Mouse (Mus musculus) heart, postnatal 0 days (tissue): Measurements from ENCODE around the gene Dera.

Experiments
- CTCF ChIP-seq: IDR thresholded peaks from 2 replicates; pipeline ENCODE4 v1.5.1; 2016; ENCODE audit warnings: antibody characterized with exemption, control low read depth, low read depth
- EP300 ChIP-seq: IDR thresholded peaks from 2 replicates; pipeline ENCODE4 v1.6.1; 2016; ENCODE audit warnings: antibody characterized with exemption, low read depth

DNA sequence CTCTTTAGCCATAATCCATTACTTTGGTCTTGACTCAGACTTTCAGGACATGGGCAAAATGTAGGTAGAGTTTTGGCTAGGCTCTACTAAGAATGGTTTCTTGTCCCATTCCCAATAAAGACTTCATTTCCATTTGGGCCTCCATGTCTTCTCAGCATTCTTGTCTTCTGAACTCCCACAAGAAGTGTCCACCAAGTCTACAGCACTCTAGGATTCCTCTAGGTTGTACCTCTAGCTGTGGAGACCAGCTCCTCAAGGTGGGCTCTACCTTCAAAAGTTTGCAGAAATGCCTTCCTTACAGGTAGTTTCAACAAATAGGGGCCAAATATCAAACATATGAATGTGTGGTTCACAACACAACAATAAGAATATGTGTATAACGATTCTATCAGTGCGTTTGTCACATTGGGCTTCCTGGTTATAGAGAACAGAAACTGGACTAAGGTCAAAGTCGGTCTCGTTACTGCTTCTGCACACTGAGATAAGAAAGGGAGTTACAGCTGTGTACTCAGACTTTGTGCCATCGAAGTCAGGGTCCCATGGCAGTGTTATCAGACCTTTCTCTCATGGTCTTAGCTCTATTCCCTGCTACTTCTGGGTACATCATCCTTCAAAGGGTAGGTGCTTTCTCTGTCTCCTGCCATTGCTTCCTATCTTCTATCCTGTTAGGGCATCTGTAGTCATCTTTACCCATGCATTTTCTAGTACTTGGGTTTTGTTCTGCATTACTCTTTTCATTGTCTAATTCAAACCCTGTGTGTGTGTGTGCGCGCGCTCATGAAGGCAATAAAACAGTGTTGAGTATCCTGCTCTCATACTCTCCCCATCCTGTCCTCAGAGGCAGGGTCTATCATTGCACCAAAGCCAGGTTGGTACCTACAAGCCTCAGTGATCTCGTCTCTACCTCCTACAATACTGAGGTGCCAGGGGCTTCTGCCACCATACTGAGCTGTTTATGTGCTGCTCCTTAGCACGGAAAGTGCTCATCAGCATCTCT is 103.2 kb downstream of the Dera start:
- TF ChIP-seq CTCF, result no peak
- TF ChIP-seq EP300, result no peak
